Mouse (Mus musculus) liver, embryonic 14.5 days (tissue): ENCODE results near the gene 4921536K21Rik.

Source experiments
- CTCF ChIP-seq: IDR thresholded peaks from 2 replicates; pipeline ENCODE4 v1.5.1; 2016; ENCODE audit warnings: antibody characterized with exemption, low read depth, control low read depth
- EP300 ChIP-seq: IDR thresholded peaks from 2 replicates; pipeline ENCODE4 v1.6.1; 2016; ENCODE audit warnings: antibody characterized with exemption, low read depth

- no peak for TF ChIP-seq CTCF
- no peak for TF ChIP-seq EP300
Observed at GRCm38 (mm10) chr11:3895458-3895857, 560 bp upstream of the 4921536K21Rik start.
